Mouse (Mus musculus): ENCODE measurements around the gene Cyp3a57. TPM values are rescaled to one million over a fixed set of nuclear protein-coding genes. Genes with fewer than 3 reads are reported as not detected.
"Not testable (repeated sequence)": the region's sequence is repeated elsewhere in the genome, so short reads cannot be mapped to it uniquely, and the experiment has no call there.

Cyp3a57 gene
- total and polyA plus RNA-seq, 3 experiments, result not detected

GRCm38 (mm10) chr5:145317141-145317540 lies 27.9 kb upstream of the Cyp3a57 start:
- no peaks in the 10 kb centered on the region for H3K4me1 ChIP-seq (ENCODE audit: insufficient read depth, low read depth, low read length)
- no peaks in the 10 kb centered on the region for H3K36me3 ChIP-seq (replicated peaks)
- no peaks in the 10 kb centered on the region for H3K27me3 ChIP-seq (ENCODE audit: insufficient read depth, low read length)
- no peak overlapping the region for H3K4me3 ChIP-seq (ENCODE audit: low read depth, low read length)
- H3K9me3 ChIP-seq (replicated peaks), result peaks cover 3% of the 10 kb centered on the region
- ATAC-seq (ENCODE audit: extremely low read depth, insufficient number of reproducible peaks, low FRiP score, poor library complexity, severe bottlenecking) (no peak), DNase-seq (ENCODE audit: low spot score) (no peak)
- TF ChIP-seq POLR2AphosphoS5 (IDR thresholded peaks at IDR 0.05; ENCODE audit: insufficient replicate concordance, low read depth, low read length) (no peak), GATA2 (IDR thresholded peaks at IDR 0.05; ENCODE audit: borderline replicate concordance, low read depth, low read length) (no peak), GATA1 (IDR thresholded peaks at IDR 0.05; ENCODE audit: borderline replicate concordance, low read length) (no peak), TAL1 (conservative IDR thresholded peaks at IDR 0.05; ENCODE audit: low read depth, low read length) (no peak), CTCF (IDR thresholded peaks at IDR 0.05; ENCODE audit: low read depth, low read length) (no peak)

- not testable (repeated sequence) for H3K4me3 ChIP-seq (ENCODE audit: low read depth, low read length); H3K9me3 ChIP-seq (replicated peaks); H3K4me1 ChIP-seq (ENCODE audit: insufficient read depth, low read depth, low read length); H3K36me3 ChIP-seq (replicated peaks); DNase-seq (ENCODE audit: low spot score); ATAC-seq (ENCODE audit: extremely low read depth, insufficient number of reproducible peaks, low FRiP score, poor library complexity, severe bottlenecking); H3K27me3 ChIP-seq (ENCODE audit: insufficient read depth, low read length)
Measured at GRCm38 (mm10) chr5:145338756-145339155, 6.3 kb upstream of the Cyp3a57 start.

- Histone ChIP-seq H3K4me3 (ENCODE audit: low read depth, low read length) (no peak overlapping the region), H3K4me1 (ENCODE audit: insufficient read depth, low read depth, low read length) (no peaks in the 10 kb centered on the region), H3K9me3 (replicated peaks) (no peaks in the 10 kb centered on the region), H3K27me3 (ENCODE audit: insufficient read depth, low read length) (no peaks in the 10 kb centered on the region), H3K36me3 (replicated peaks) (no peaks in the 10 kb centered on the region)
- TF ChIP-seq POLR2AphosphoS5 (IDR thresholded peaks at IDR 0.05; ENCODE audit: insufficient replicate concordance, low read depth, low read length) (no peak), TAL1 (conservative IDR thresholded peaks at IDR 0.05; ENCODE audit: low read depth, low read length) (no peak), GATA1 (IDR thresholded peaks at IDR 0.05; ENCODE audit: borderline replicate concordance, low read length) (no peak), CTCF (IDR thresholded peaks at IDR 0.05; ENCODE audit: low read depth, low read length) (no peak), GATA2 (IDR thresholded peaks at IDR 0.05; ENCODE audit: borderline replicate concordance, low read depth, low read length) (no peak)
- ATAC-seq (ENCODE audit: extremely low read depth, insufficient number of reproducible peaks, low FRiP score, poor library complexity, severe bottlenecking), result no peak
- no peak for DNase-seq (ENCODE audit: low spot score)
Measured at GRCm38 (mm10) chr5:145349697-145350096, 4.6 kb downstream of the Cyp3a57 start.

- no peak overlapping the region for H3K4me3 ChIP-seq (ENCODE audit: low read depth, low read length)
- H3K27me3 ChIP-seq (ENCODE audit: insufficient read depth, low read length), result no peaks in the 10 kb centered on the region
- ATAC-seq (ENCODE audit: extremely low read depth, insufficient number of reproducible peaks, low FRiP score, poor library complexity, severe bottlenecking), result no peak
- DNase-seq (ENCODE audit: low spot score), result no peak
- H3K4me1 ChIP-seq (ENCODE audit: insufficient read depth, low read depth, low read length), result no peaks in the 10 kb centered on the region
- no peaks in the 10 kb centered on the region for H3K9me3 ChIP-seq (replicated peaks)
- H3K36me3 ChIP-seq (replicated peaks), result no peaks in the 10 kb centered on the region
- TF ChIP-seq POLR2AphosphoS5 (IDR thresholded peaks at IDR 0.05; ENCODE audit: insufficient replicate concordance, low read depth, low read length), result no peak
- TF ChIP-seq TAL1 (conservative IDR thresholded peaks at IDR 0.05; ENCODE audit: low read depth, low read length), result no peak
- no peak for TF ChIP-seq CTCF (IDR thresholded peaks at IDR 0.05; ENCODE audit: low read depth, low read length)
Measured at GRCm38 (mm10) chr5:145353081-145353480, 8.0 kb downstream of the Cyp3a57 start.

GRCm38 (mm10) chr5:145415416-145415815 lies 70.3 kb downstream of the Cyp3a57 start:
- not testable (repeated sequence) for DNase-seq (ENCODE audit: low spot score); H3K4me3 ChIP-seq (ENCODE audit: low read depth, low read length); H3K9me3 ChIP-seq (replicated peaks); H3K27me3 ChIP-seq (ENCODE audit: insufficient read depth, low read length); H3K4me1 ChIP-seq (ENCODE audit: insufficient read depth, low read depth, low read length); H3K36me3 ChIP-seq (replicated peaks); ATAC-seq (ENCODE audit: extremely low read depth, insufficient number of reproducible peaks, low FRiP score, poor library complexity, severe bottlenecking)

- Histone ChIP-seq H3K4me1 (ENCODE audit: insufficient read depth, low read depth, low read length) (no peaks in the 10 kb centered on the region), H3K9me3 (replicated peaks) (peaks cover 4% of the 10 kb centered on the region; the same call in 1 of the 2 replicates), H3K27me3 (ENCODE audit: insufficient read depth, low read length) (no peaks in the 10 kb centered on the region), H3K36me3 (replicated peaks) (no peaks in the 10 kb centered on the region), H3K4me3 (ENCODE audit: low read depth, low read length) (no peak overlapping the region)
- ATAC-seq (ENCODE audit: extremely low read depth, insufficient number of reproducible peaks, low FRiP score, poor library complexity, severe bottlenecking) (no peak), DNase-seq (ENCODE audit: low spot score) (no peak)
- no peak for TF ChIP-seq TAL1 (conservative IDR thresholded peaks at IDR 0.05; ENCODE audit: low read depth, low read length)
- no peak for TF ChIP-seq POLR2AphosphoS5 (IDR thresholded peaks at IDR 0.05; ENCODE audit: insufficient replicate concordance, low read depth, low read length)
Measured at GRCm38 (mm10) chr5:145422287-145422686, 77.2 kb downstream of the Cyp3a57 start.

GRCm38 (mm10) chr5:145431004-145431403 lies 85.9 kb downstream of the Cyp3a57 start:
- Histone ChIP-seq H3K4me1 (ENCODE audit: insufficient read depth, low read depth, low read length) (no peaks in the 10 kb centered on the region), H3K4me3 (ENCODE audit: low read depth, low read length) (no peak overlapping the region), H3K27me3 (ENCODE audit: insufficient read depth, low read length) (no peaks in the 10 kb centered on the region), H3K9me3 (replicated peaks) (peaks cover 2% of the 10 kb centered on the region; the same call in 1 of the 2 replicates), H3K36me3 (replicated peaks) (no peaks in the 10 kb centered on the region)
- TF ChIP-seq CTCF (IDR thresholded peaks at IDR 0.05; ENCODE audit: low read depth, low read length) (no peak), GATA1 (IDR thresholded peaks at IDR 0.05; ENCODE audit: borderline replicate concordance, low read length) (no peak), POLR2AphosphoS5 (IDR thresholded peaks at IDR 0.05; ENCODE audit: insufficient replicate concordance, low read depth, low read length) (no peak), TAL1 (conservative IDR thresholded peaks at IDR 0.05; ENCODE audit: low read depth, low read length) (no peak), GATA2 (IDR thresholded peaks at IDR 0.05; ENCODE audit: borderline replicate concordance, low read depth, low read length) (no peak)
- DNase-seq (ENCODE audit: low spot score) (no peak), ATAC-seq (ENCODE audit: extremely low read depth, insufficient number of reproducible peaks, low FRiP score, poor library complexity, severe bottlenecking) (no peak)
